Mouse (Mus musculus) frontal cortex, postnatal 25 days (tissue): ENCODE measurements around the gene Cacng3.
A peak's percentile ranks its signal among the peaks of the same experiment; 100 is the strongest.

ENCODE experiments used
- DNase-seq, 2 experiments: peaks; one replicate each; pipeline ENCODE4 v3.0.0; 2022; ENCODE audit warnings: low spot score in 2 of 2

Cacng3 gene

GRCm38 (mm10) chr7:122718540-122718939 is 48.2 kb downstream of the Cacng3 start:
- no peak for DNase-seq

- DNase-seq, result no peak
Measured at GRCm38 (mm10) chr7:122723358-122723876, 53.1 kb downstream of the Cacng3 start.

DNA sequence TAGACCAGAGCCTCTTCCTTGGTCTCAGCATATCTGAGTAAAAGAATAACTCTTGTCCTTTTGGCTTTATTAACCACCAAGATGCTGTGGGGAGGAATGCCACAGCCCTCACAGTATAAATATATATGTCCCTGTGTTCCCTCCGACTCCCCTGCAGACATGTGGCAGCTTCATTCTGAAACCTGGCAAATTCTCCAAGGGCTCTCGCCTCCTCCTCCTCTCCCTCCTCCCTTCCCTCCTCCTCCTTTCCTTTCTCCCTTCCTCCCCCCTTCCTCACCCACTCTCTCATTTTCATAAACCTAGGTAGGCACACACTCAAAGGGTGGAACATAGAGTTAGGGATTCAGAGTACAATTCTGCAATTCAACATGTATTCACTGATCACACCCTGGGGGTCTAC is 56.1 kb downstream of the Cacng3 start:
- DNase-seq, result no peak

- no peak for DNase-seq
Measured at GRCm38 (mm10) chr7:122728186-122728585, 57.9 kb downstream of the Cacng3 start.

GRCm38 (mm10) chr7:122728846-122729245 is 58.6 kb downstream of the Cacng3 start:
- no peak for DNase-seq

DNA sequence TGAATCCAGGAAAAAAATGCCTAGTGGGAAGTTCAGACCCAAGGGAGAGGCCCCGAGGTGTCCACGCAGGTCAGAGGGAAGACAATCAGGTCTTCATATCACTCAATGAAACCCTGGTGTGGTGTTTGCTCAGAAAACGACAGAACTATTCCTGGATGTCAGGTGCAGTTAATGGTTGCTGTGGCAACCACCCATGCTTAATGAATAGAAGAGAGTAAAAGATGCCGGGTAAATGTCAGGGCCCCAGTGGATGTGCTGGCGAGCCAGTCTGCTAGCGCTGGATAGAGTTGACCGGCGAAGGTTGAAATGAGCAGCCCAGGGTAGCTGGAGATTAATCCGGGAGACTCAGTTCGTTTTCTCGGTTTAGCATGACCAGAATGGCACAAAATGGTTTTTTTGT is 65.0 kb downstream of the Cacng3 start:
- no peak for DNase-seq

GRCm38 (mm10) chr7:122738541-122738940 is 68.2 kb downstream of the Cacng3 start:
- no peak for DNase-seq

GRCm38 (mm10) chr7:122740663-122741062 is 70.4 kb downstream of the Cacng3 start:
- no peak for DNase-seq

DNA sequence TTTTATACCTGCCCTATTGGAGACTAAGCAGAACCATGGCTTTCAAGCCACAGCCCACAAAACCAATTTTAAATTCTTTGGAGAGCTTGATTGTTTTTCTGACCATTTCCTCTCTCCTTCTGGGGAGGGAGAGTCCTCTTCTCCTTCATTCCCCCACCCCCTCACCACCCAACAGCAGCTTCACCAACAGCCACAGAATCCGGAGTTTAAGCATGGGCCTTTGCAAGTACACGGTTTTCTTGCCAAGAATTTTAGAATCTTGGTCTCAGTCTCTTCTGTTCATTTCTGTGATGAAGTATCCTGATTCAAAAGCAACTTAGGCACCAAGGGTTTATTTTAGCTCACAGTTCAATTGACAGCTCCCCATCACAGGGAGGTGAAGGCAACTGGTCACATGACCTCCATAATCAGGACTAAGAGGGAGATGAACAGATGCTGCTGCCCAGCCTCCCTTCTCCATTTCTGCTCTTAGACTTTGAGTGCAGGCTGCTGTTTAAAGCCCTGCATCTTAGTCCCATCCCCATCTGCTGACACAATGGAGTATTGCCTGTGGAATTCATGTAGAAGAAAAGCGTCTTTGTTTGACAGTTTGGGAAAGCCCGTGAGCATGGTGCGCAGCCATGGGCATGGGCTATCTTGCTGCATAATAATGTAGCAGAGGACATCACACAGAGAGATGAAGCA is 85.8 kb downstream of the Cacng3 start:
- no peak for DNase-seq

GRCm38 (mm10) chr7:122758645-122759044 is 88.4 kb downstream of the Cacng3 start:
- DNase-seq, result no peak

GRCm38 (mm10) chr7:122764506-122764905 is 94.2 kb downstream of the Cacng3 start:
- DNase-seq, result no peak

DNA sequence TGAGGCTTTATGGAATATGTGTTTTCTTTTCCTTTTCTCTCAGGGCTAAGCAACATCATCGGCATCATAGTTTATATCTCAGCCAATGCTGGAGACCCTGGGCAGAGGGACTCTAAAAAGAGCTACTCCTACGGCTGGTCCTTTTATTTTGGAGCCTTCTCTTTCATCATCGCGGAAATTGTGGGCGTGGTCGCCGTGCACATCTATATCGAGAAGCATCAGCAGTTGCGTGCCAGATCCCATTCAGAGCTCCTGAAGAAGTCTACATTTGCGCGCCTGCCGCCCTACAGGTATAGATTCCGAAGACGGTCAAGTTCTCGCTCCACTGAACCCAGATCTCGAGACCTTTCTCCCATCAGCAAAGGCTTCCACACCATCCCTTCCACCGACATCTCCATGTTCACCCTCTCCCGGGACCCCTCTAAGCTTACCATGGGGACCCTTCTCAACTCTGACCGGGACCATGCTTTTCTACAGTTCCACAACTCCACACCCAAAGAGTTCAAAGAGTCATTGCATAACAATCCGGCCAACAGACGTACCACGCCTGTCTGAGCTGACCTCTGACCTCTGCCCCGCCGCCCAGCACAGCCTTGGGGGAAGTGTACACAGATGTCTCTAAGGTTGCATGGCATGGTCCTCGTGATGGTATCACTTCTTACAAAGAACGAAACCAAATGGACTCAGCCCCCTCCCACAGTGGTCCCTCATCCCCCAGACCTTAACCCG is 98.2 kb downstream of the Cacng3 start:
- DNase-seq, result no peak

DNA sequence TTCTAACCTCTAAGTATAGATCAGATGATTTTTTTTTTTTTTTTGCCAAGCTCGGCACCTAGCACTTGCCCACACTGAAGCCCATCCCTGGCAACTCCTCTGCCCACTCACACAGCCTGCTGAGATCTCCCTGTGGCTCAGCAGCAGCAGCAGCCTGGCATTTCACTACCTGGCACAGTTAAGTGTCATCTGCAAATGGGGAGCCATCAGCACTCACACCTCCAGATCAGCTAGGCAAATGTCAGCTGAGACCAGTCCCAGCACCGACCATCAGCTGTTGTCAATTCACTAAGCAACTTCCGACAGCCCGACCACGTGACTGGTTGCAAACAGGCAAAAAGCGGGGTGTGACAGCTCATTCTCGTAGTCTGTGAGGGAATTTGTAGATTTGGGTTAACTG is 109.3 kb downstream of the Cacng3 start:
- peak; percentile 28 to 42 for DNase-seq

DNA sequence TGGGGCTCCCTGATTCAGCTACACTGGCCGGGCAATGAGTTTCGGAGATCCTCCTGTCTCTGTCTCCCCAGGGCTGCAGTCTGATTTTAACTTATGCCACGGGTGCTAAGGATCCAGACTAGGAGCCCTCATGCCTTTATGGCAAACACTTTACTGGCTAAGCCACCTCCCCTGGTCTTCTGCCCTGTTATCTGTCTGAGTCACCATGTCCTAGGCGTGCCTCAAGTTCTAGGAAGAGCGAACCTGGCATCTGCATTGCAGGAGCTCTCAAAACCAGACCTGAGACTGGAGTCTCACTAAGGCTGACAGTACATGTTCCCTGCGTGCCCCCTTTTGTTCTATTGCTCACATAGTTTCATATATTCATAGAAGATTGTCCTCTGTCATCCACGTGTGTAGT is 119.6 kb downstream of the Cacng3 start:
- DNase-seq, result no peak

DNA sequence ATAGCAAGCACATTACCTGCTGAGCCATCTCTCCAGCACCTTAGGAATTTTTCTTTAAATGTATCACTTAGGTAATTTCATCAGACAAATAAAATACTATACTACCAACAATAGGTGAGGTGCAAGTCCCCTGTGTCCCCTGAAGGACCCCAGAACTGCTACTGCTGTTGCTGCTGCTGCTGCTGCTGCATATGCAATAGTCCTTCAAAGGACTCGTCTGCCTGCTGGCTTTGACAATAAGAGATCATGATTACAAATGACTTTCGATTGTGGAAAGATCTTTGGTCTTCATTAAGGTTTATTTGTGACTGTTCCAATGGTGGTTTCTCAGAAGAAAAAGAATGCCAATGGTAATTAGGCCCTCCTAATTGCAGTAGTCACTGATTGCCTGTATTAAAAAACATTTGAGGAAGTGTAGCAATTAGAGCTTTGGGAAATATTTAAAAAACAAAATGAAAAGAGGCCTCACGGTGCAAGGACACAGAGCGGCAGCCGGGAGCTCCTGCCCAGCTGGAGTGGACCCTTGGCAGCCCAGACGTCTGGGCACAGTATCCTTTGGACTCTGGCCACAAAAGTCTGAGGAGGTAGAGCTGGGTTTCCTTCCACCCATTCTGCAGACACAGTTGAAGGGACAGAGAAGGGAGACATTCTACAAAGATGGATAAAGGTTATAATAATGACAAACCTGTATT is 123.5 kb downstream of the Cacng3 start:
- no peak for DNase-seq

GRCm38 (mm10) chr7:122795140-122795539 is 124.8 kb downstream of the Cacng3 start:
- peak in 1 of 2 experiments; percentile 18 for DNase-seq

- no peak for DNase-seq
Measured at GRCm38 (mm10) chr7:122800821-122801220, 130.5 kb downstream of the Cacng3 start.

DNA sequence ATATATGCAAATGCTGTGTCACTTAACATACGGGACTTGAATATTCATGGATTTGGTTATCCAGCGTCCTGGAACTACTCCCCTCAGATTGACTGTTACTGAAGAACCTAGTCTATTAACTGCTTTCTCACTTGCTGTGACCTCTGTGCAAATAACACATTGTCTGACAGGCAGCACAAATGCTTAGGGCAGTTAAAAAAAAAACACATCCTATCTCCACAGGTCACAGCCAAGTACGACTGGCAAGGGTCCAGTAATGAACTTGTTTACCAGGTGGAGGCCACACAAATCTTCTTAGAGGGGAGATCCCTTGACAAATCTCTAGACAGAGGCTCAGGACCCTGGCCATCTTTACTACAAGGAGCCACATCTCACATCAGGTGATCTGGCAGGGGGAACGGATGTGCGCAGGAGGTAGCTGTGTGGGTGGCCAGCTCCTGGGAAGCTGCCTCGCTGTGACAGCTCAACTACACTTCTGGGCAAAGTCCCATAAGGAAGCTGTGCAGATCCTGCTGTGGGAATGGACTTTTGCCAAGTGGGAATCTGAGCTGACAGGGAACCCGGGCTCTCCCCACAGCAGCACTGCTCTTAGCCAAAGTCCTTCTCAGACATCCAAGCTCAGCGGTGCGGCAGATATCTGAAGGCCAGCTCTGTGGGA is 133.7 kb downstream of the Cacng3 start:
- peak in 1 of 2 experiments; percentile 12 for DNase-seq

- no peak for DNase-seq
Measured at GRCm38 (mm10) chr7:122806531-122806930, 136.2 kb downstream of the Cacng3 start.

DNA sequence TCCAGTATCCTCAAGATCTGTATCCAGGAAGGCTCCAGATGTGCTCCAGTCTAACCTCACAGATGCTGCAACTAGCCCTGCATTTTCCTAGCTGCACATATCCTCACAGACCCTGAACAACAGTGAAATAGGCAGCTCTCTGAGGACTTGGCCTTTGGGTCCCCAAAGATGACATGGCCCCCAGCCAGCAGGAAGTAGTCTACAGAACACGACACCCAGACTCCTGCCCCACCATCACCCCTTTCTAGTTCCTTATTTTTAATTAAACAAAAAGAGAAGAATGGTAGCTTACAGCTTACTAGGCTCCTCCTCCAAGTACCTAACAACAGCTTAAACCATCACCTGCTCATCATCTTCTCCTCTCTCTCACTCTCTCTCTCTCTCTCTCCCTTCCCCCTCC is 143.4 kb downstream of the Cacng3 start:
- DNase-seq, result no peak

DNA sequence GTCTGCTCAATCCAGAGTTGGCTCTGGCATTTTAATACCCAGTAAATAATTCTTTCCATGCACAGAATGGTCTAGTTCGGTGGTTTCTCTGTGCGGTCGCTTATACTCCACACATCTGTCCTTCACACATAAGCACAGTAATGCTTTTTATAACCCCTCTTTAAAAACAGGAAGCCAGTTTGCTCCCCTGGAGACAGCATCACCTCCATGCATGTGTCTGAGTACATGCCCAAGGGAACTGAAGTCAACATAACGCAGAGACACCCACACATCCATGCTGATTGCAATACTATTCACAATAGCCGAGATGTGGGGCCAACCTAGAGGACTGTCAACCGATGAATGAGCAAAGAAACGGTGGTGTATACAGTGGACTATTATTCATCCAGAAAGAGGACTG is 147.3 kb downstream of the Cacng3 start:
- no peak for DNase-seq
